In genomic region chr5:24575948-24576347, GRCm38 (mm10) we compare ENCODE assay signal across 1 mouse cellular context.
TF ChIP-seq lines count a peak whose summit lies in the region.

No protein-coding gene starts in this region.

TF ChIP-seq in MEL, 35 proteins besides CTCF, POLR2A, EP300 and RAD21 (continued from another document):
- TF ChIP-seq SIN3A (IDR thresholded peaks at IDR 0.05; ENCODE audit: low read length) (no peak; the same call in none of the 2 replicates), ETS1 (IDR thresholded peaks at IDR 0.05; ENCODE audit: low read depth, low read length) (peak; percentile 62), SMC3 (IDR thresholded peaks at IDR 0.05; ENCODE audit: low read depth, low read length) (no peak), POLR2AphosphoS5 (IDR thresholded peaks at IDR 0.05; ENCODE audit: borderline replicate concordance, low read depth, low read length) (no peak), MYB (IDR thresholded peaks at IDR 0.05; ENCODE audit: low read depth, low read length) (no peak), TAL1 (IDR thresholded peaks at IDR 0.05; ENCODE audit: low read length) (peak; percentile 88)
